Mouse (Mus musculus): ENCODE results near the gene Loxl4.

DNA sequence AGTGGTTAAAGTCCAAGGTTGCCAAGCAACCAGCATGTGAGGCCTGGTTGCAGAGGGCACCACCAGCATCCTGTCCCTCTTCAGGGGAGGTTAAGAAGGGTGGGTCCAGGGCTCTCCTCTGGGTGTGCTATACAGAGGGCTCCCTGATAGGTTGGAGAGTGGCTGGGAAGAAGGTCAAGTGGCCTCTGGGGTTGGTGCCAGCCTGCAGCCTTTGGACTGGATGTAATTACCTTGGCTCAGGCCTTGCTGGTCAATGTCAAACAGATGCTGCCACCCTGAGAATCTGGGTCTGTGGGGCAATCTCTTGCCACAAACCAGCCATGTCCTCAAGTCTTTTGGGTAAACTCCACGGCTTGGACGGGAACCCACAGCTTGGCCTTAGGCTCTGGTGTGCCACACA, 11.2 kb downstream of the Loxl4 start:
- TF ChIP-seq CTCF (IDR thresholded peaks at IDR 0.05; ENCODE audit: extremely low read depth, insufficient read length, insufficient replicate concordance, low read depth, low read length) (no peak), POLR2A (IDR thresholded peaks at IDR 0.05; ENCODE audit: low read depth, low read length) (no peak)
